Mouse (Mus musculus) thymus, postnatal 4 days (tissue): Measurements from ENCODE around the gene Coq9.
A peak's percentile ranks its signal among the peaks of the same experiment; 100 is the strongest.
"Not testable (repeated sequence)": the region's sequence is repeated elsewhere in the genome, so short reads cannot be mapped to it uniquely, and the experiment has no call there.

Experiments
- DNase-seq: peaks from one replicate; pipeline ENCODE4 v3.0.0; 2021

The Coq9 gene

GRCm38 (mm10) chr8:94822637-94823560, 15.2 kb upstream of the Coq9 start:
- peak; percentile 78 for DNase-seq

GRCm38 (mm10) chr8:94825170-94825569, 13.0 kb upstream of the Coq9 start:
- DNase-seq: no peak

GRCm38 (mm10) chr8:94826210-94826609, 11.9 kb upstream of the Coq9 start:
- DNase-seq: no peak

GRCm38 (mm10) chr8:94828284-94828683, 9.8 kb upstream of the Coq9 start:
- no peak for DNase-seq

- DNase-seq: not testable (repeated sequence)
Observed at GRCm38 (mm10) chr8:94833901-94834405, 4.2 kb upstream of the Coq9 start.

- not testable (repeated sequence) for DNase-seq
Observed at GRCm38 (mm10) chr8:94835751-94836150, 2.4 kb upstream of the Coq9 start.

GRCm38 (mm10) chr8:94836456-94837240, 1.5 kb upstream of the Coq9 start:
- DNase-seq: no peak

- DNase-seq: peak; percentile 72
Observed at GRCm38 (mm10) chr8:94838600-94838999, 479 bp downstream of the Coq9 start.

- DNase-seq: no peak
Observed at GRCm38 (mm10) chr8:94841183-94841582, 3.1 kb downstream of the Coq9 start.

- no peak for DNase-seq
Observed at GRCm38 (mm10) chr8:94850049-94850448, 11.9 kb downstream of the Coq9 start.

- not testable (repeated sequence) for DNase-seq
Observed at GRCm38 (mm10) chr8:94854761-94855160, 16.6 kb downstream of the Coq9 start.

GRCm38 (mm10) chr8:94857011-94857345, 18.9 kb downstream of the Coq9 start:
- DNase-seq: no peak

GRCm38 (mm10) chr8:94857346-94858173, 19.4 kb downstream of the Coq9 start, which contains the start of gene Polr2c:
Gene Polr2c (plus strand): TSS chr8:94857450.
- peak; percentile 96 for DNase-seq

- peak; percentile 82 for DNase-seq
Observed at GRCm38 (mm10) chr8:94861352-94861910, 23.3 kb downstream of the Coq9 start.

- DNase-seq: no peak
Observed at GRCm38 (mm10) chr8:94862487-94863220, 24.5 kb downstream of the Coq9 start.

- no peak for DNase-seq
Observed at GRCm38 (mm10) chr8:94863897-94864673, 26.0 kb downstream of the Coq9 start.

GRCm38 (mm10) chr8:94865292-94865691, 27.2 kb downstream of the Coq9 start:
- DNase-seq: no peak

- no peak for DNase-seq
Observed at GRCm38 (mm10) chr8:94866921-94867320, 28.8 kb downstream of the Coq9 start.

GRCm38 (mm10) chr8:94869146-94869545, 31.0 kb downstream of the Coq9 start:
- no peak for DNase-seq

- DNase-seq: no peak
Observed at GRCm38 (mm10) chr8:94870003-94870402, 31.9 kb downstream of the Coq9 start.
